Mouse (Mus musculus): Measurements from ENCODE around the gene Sephs1.

DNA sequence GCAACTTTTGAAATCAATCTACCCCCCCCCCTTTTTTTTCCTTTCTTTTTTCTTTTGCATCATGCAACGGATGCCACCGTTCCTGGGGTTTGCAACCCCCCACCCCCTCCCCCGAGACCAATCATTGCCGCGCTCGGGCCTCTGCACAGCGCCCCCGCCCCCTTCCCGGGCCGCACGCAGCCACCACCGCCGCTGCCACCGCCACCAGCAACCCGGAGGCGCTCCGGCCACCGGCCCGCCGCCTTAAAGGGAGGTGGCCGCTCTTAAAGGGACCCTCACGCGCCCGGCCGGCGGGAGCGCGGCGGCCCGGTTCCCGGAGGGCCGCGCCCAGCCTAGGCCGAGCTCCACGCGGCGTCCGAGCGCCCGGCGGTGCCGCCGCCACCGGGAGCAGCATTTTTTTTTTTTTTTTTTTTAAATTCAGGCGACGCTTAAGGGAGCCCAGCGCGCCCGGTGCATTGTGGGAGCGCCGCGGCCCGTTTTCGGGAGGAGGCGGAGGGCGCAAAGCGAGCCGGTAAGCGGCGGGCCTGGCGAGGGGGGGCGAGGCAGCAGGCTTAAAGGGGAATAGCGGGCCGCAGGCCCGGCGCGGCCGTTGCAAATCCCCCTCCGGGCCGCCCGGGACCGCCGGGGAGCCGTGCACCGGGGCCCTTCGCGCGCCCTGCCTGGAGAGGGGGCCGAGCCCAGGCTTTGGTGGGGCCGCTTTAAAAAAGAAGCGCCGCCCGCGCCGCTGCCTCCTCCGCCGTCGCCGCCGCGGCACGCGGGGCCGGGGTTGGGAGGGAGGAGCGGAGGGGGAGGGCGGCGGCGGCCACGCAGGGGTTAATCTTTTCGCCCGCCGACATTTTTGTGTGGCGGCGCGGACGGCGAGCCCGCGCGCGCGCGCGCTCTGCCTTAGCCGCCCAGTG lies at the start of gene Sephs1:
- TF ChIP-seq CTCF (IDR thresholded peaks at IDR 0.05; ENCODE audit: borderline replicate concordance, extremely low read depth, insufficient read depth, insufficient read length) (no peak), POLR2A (IDR thresholded peaks at IDR 0.05; ENCODE audit: borderline replicate concordance, extremely low read depth, insufficient read depth, insufficient read length, poor library complexity, severe bottlenecking) (peak; percentile 67)
